Mouse (Mus musculus) E14TG2a.4 (cell line): Measurements from ENCODE around the gene Spib.

Experiments
- CTCF ChIP-seq: conservative IDR thresholded peaks from 2 replicates; pipeline ENCODE4 v1.5.1; 2014; ENCODE audit warnings: low read length
- NANOG ChIP-seq: IDR thresholded peaks from 2 replicates; pipeline ENCODE4 v1.6.1; 2014; ENCODE audit warnings: borderline replicate concordance, low read length, mixed read lengths
- POU5F1 ChIP-seq: IDR thresholded peaks from 2 replicates; pipeline ENCODE4 v1.6.1; 2014; ENCODE audit warnings: low read length, borderline replicate concordance

DNA sequence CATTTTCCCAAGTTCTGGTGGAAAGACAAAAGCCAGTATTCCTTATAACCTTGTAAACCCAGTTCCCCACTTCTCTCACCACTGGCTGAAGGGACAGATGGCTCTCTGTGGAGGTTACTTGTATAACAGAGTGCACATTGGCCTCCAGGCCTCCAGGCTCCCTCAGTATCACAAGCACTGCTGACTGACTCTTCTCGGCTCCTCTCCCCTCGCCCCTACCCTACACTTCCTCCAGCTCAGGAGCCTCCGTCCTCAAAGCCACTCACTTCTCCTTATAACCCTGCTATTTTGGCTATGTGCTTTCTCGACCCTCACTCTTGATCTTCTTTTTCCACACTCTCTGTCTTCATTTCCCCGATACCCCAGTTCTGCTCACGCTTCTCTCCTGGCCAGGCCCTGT, 33.5 kb upstream of the Spib start:
- TF ChIP-seq CTCF (no peak), POU5F1 (no peak), NANOG (no peak)
